Mouse (Mus musculus) spleen, postnatal 10 days (tissue): ENCODE results near the gene Cacna1a.
"Not testable (repeated sequence)": the region's sequence is repeated elsewhere in the genome, so short reads cannot be mapped to it uniquely, and the experiment has no call there.

Experiments
- DNase-seq, 2 experiments: peaks; one replicate each; pipeline ENCODE4 v3.0.0; 2021 to 2022; ENCODE audit warnings: low spot score in 2 of 2

Gene Cacna1a

DNA sequence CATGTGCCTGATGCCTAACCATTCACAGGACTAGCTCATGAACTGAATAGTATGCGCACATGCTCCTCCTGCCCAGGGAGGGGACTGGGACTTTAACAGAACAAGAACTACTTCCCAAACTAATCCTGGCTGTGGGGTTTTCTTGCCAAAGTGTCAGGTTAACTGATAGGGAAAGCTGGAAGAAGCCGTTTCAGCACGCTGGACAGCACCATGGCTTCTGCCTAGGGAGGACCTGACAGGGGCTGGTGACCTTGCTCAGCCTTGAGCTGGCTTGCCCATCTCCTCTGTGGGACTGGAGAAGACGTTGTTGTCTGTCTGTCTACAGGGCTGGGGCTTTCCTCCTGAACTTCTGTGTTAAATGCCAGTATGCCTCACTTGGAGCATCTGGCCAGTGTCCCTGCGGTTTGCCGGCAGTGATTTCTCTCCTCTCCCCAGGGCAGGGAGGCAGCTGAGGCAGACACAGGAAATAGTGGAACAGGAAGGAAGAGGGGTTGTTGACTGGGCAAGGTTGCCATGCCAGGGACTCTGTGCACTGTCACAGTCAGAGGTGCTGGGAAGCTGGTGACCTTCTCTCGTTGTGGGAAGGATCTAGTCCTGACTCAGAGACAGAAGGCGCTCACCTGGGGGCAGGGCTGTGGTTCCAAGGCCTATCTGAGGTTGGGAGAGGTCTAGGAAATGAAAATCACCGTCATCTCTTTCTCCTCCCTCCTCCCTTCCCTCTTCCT lies 83.2 kb downstream of the Cacna1a start:
- DNase-seq, result peak; percentile 11 to 61

DNA sequence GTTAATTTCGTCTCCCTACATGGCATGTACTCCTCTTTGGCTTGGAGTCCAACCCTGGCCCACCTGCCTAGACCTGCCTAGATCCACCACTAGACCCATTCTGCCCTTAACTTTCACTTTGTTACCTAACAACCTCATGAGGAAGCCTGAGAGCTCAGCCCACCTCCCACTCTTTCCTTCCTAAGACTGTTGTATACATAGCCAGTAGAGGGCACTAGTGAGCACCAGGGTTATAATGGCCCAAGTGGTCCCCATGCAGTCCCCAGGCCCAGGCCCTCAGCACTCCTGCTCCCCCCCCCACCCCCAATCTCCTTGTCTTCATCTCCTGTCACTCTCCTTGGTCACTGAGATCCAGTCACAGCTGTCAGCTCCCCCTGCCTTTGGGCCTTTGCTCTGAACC lies 86.2 kb downstream of the Cacna1a start:
- no peak for DNase-seq

- no peak for DNase-seq
Measured at GRCm38 (mm10) chr8:84477341-84477740, 89.1 kb downstream of the Cacna1a start.

- DNase-seq, result no peak
Measured at GRCm38 (mm10) chr8:84483004-84483403, 94.8 kb downstream of the Cacna1a start.

DNA sequence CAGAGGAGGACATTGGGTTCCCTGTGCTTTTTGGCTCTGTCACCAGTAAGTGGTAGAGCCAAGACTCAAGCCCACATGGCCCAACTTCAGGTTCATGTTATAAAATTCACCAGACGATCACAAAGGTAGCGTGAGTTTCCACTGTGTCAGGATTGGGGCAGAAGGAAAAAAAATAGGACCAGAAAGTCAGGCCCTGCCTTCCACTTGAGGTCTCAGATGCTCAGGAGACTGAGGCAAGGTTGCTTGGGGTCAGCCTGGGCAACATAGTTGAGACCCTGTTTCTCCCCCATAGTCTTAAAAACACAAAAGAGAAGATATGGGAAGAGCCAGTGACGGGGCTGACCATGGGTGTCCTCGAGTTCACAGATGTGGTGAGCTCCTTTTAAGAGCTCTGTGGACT lies 97.1 kb downstream of the Cacna1a start:
- DNase-seq, result no peak

GRCm38 (mm10) chr8:84485864-84486263 lies 97.6 kb downstream of the Cacna1a start:
- no peak for DNase-seq

- no peak for DNase-seq
Measured at GRCm38 (mm10) chr8:84489223-84489622, 101.0 kb downstream of the Cacna1a start.

DNA sequence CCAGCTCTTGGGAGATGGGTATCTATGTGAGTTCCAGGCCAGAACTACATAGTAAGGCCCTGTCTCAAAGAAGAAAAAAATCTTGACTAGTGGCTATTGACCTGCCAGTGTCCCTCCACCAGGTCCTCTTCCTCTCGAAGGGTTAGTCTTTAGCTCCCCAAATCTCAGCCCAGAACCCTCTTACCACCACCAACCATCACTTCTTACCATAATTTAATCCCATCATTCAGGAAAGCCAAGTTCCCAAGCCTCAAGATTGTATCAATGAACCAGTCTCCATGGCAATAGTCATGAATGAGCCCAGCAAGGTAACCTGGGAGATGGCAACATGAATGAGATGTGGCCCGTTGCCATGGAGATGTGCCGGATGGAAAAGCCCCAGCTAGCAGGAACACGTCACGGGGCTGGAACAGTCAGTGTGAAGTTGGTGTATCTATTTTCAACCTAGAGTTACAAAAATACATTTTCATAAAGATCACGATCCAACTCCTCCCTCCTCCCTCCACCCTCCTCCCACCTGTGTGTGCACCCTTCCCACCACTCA lies 106.4 kb downstream of the Cacna1a start:
- DNase-seq, result no peak

DNA sequence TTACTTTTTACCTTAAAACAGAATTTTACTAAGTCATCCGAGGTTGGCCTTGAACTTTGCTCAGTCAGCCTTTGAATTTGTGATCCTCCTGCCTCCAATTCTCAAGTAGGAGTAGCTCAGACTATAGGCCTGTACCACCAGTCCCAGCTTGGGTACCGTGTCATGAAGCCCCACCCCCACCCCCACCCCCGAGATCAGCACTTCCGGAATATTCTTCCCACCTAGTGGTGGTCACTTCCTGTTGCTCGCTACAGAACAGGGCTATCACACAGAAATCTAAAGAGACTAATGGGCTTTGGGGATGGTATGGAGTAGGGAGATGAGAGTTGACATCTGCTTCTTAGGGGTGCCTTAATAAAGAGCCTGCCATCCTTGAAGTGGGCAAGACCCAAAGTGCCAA lies 112.9 kb downstream of the Cacna1a start:
- no peak for DNase-seq

DNA sequence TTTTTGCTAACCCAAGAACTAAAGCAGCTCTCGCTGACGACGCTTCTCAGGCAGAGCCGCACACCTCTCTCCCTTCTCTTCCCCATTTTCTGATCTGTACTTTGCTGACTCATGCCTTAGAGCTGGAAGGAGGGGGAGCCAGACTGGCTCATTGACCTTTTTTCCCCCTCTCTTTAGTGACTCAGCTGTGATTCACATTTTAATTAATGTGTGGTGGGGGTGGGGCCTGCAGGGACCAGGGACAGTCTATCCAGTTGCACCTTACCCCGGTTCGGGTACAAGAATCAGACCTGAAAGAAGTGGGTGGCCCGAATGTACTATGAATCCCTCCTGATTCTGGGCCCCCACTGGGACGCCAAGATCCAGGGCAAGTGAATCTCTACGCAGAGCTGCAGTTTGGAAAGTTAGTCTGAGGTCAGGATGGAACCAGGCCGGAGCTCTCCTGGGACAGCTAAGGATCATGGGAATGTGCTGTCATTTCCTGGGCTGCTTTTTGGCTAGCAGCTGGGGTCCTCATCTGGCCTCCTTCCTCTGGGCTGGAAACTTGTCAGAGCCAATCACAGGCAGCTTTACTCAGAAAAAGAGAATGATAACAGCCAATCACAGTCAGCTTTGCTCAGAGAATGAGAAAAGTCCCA lies 113.5 kb downstream of the Cacna1a start:
- no peak for DNase-seq

DNA sequence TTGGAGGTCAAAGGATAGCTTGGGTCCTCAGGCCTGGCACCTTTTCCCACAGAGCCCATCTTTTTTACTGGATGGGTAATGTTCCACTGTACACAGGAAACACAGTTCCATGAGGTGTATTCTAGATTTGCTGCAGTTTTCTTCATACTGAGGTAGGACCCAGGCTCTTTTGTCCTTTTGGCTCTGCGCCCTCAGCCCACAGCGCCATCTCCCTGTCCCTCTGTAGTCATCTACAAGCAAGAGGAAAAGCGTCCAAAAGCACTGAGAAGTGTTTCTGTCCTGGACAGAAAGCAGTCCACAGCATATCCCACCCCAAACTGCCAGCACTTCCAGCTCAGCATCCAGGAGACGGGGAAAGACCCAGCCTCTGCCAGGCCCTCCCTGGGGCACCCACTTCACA lies 114.4 kb downstream of the Cacna1a start:
- DNase-seq, result no peak

- no peak for DNase-seq
Measured at GRCm38 (mm10) chr8:84507220-84507619, 119.0 kb downstream of the Cacna1a start.

DNA sequence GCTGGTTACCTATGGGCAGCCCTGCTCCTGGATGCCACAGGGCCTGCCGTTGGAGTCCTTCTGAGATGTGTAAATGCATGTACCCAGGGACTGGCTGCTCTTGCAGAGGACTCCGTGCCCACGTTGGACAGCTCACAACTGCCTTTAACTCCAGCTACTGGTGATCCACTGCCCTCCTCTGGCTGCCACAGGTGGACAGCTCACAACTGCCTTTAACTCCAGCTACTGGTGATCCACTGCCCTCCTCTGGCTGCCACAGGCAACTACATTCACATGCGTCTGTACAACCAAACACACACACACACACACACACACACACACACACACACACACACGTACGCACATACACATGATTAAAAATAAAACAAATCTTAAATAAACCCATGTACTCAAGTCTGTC lies 121.5 kb downstream of the Cacna1a start:
- DNase-seq, result not testable (repeated sequence)

DNA sequence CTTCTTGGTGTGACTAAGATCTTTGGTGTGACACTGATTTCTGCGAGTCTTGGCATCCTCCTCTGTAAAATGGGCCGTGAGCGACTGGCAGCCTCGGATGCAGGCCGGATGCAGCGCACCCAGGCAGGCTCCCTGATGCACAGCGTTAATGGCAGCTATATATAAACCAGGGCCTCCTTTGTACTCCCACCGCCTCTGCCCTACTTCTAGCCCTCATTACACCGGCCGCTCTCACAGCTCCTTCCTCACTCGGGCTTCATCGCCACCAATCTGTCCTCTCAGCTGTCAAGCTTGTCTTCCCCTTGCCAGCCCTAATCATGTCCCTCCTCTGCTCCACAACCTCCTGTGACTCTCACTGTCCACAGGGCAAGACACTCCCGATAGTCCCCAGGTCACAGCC lies 123.4 kb downstream of the Cacna1a start:
- DNase-seq, result no peak

DNA sequence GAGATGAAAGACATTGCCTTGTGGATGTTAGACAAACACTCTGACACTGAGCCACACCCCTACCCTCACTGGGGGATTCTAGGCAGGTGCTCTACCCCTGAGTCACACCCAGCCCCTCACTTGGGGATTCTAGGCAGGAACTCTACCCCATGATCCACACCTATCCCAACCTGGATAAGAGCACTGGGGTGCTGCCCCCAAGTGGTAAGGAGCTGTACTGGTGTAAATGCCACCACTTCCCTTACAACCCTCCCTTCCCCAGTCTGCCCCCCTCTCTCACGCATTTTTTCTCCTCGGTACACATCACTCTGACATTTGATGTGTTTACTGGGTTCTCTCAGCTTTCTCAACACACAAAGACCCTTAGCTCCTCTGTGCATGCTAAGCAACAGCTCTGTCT lies 125.5 kb downstream of the Cacna1a start:
- DNase-seq, result peak in 1 of 2 experiments; percentile 26

GRCm38 (mm10) chr8:84518180-84518579 lies 129.9 kb downstream of the Cacna1a start:
- DNase-seq, result no peak

DNA sequence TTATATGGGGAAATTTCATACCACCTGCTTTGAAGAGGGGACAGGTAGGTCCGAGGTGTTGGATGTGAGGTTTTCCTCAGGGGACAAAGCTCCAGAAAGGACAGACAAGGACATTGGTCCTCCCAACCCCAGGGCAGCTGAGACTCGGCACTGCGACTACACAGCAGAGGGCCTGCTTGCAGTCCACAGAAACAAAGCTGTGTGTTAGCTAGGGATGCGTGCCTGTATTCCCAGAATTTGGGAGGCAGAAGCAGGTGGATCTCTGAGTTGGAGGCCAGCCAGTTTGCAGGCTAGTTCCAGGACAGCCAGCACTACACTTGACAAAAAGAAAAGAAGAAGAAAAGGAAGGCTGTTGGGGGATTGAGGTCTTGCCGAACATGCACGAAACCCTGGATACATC lies 130.5 kb downstream of the Cacna1a start:
- DNase-seq, result no peak

- DNase-seq, result no peak
Measured at GRCm38 (mm10) chr8:84519767-84520626, 131.8 kb downstream of the Cacna1a start.

GRCm38 (mm10) chr8:84520999-84521398 lies 132.8 kb downstream of the Cacna1a start:
- DNase-seq, result no peak

DNA sequence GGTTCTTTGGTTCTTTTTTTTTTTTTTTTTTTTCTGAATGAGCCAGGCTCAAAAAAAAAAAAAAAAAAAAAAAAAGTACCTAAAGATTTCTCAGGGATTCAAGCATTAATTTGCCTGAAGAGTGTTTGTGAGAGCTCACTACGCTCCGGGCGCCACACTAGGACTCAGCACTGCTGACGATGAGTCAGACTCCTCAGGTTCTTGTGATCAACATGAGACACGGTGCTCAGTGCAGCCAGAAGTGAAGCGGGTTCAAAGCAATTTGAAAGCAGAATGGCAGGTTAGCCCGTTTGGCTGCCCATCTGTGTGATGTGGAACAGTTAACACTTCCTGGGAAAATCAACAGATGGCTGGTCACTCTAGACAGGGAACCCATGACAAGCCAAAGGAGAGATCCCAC lies 139.8 kb downstream of the Cacna1a start:
- no peak for DNase-seq

- no peak for DNase-seq
Measured at GRCm38 (mm10) chr8:84529548-84529947, 141.3 kb downstream of the Cacna1a start.

- DNase-seq, result no peak
Measured at GRCm38 (mm10) chr8:84532725-84533124, 144.5 kb downstream of the Cacna1a start.
